18 mouse cellular contexts compared by ENCODE assay signal in the genomic region with DNA sequence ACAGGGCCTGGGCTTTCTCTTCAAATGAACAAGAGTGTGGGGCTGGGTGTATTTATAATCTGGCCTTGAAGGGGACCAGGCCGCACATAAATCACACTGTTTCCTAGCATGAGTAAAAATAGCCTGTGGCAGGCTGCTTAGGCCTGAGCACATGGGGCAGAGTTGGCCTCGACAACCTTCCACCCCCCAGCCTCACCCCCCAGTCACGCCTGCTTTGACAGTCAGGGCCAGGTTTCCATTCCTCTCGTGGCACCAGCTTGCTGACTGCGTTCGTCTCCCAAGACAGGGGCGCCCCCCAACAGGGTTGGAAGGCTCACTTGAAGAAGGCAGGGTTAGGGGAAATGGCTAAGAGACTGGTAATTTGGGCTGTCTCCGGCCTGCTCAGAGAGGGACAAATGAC. TPM values are rescaled to one million over a fixed set of nuclear protein-coding genes. Genes with fewer than 3 reads are reported as not detected.
DNase-seq lines count a peak whose midpoint lies in the region; ATAC-seq and TF ChIP-seq lines count a peak whose summit lies in the region.
"Had no signal": no experiment of that assay in that cellular context is flagged by ENCODE, and none has a peak within 500 bp of the region (broad histone marks: within the 10 kb centered on the region; RNA-seq: fewer than 3 reads in every experiment).

No protein-coding gene starts in this region.

- intact Hi-C loops in gastrocnemius, postnatal 36 days (cut with DNase I), result no loop called here

- no peaks in the 10 kb centered on the region for H3K36me3 ChIP-seq in heart, embryonic 15.5 days
- H3K36me3 ChIP-seq: liver, embryonic 15.5 days; neural tube, embryonic 13.5 days had no signal

- H3K27ac ChIP-seq in heart, embryonic 15.5 days, result peak overlapping the region; percentile 27; the same call in 1 of the 2 replicates
- H3K27ac ChIP-seq in cerebellum, adult 2 months (ENCODE audit: insufficient read depth, low read length), result no peak overlapping the region
- H3K27ac ChIP-seq: liver, embryonic 15.5 days; neural tube, embryonic 13.5 days; stomach, postnatal 0 days had no signal

- H3K9me3 ChIP-seq in heart, embryonic 15.5 days (replicated peaks), result no peaks in the 10 kb centered on the region
- H3K9me3 ChIP-seq: liver, embryonic 15.5 days; neural tube, embryonic 13.5 days had no signal

- no peak overlapping the region for H3K4me3 ChIP-seq in heart, embryonic 15.5 days
- no peak overlapping the region for H3K4me3 ChIP-seq in cerebellum, adult 2 months (replicated peaks; ENCODE audit: insufficient read depth, low read depth, low read length)
- H3K4me3 ChIP-seq: liver, embryonic 15.5 days; megakaryocyte, embryonic 14.5 days; neural tube, embryonic 13.5 days had no signal

- peak; percentile 56 for DNase-seq in gastrocnemius, adult 18-20 months (ENCODE audit: low spot score)
- no peak for DNase-seq in gastrocnemius, postnatal 36 days
- DNase-seq in heart, adult 18-20 months, result no peak
- peak; percentile 51 for DNase-seq in adrenal gland, postnatal 10 days
- no peak for DNase-seq in cerebellum, adult 2 months
- DNase-seq: cerebellum, adult 11-12 months; kidney, postnatal 14 days; left cerebral cortex, postnatal 4 days; lung, postnatal 10 days had no signal

- H3K4me2 ChIP-seq in heart, embryonic 15.5 days, result no peak overlapping the region
- H3K4me2 ChIP-seq: liver, embryonic 15.5 days; neural tube, embryonic 13.5 days had no signal

- no peaks in the 10 kb centered on the region for H3K27me3 ChIP-seq in heart, embryonic 15.5 days
- no peaks in the 10 kb centered on the region for H3K27me3 ChIP-seq in cerebellum, adult 2 months (ENCODE audit: control insufficient read depth, insufficient read depth, low read length)
- H3K27me3 ChIP-seq: liver, embryonic 15.5 days; neural tube, embryonic 13.5 days had no signal

- H3K4me1 ChIP-seq in heart, embryonic 15.5 days (replicated peaks), result peaks cover 11% of the 10 kb centered on the region
- H3K4me1 ChIP-seq in cerebellum, adult 2 months (ENCODE audit: control insufficient read depth, insufficient read depth, low read length), result no peaks in the 10 kb centered on the region
- H3K4me1 ChIP-seq: liver, embryonic 15.5 days had no signal

- no peak for TF ChIP-seq POLR2A in cerebellum, adult 2 months (IDR thresholded peaks at IDR 0.05; ENCODE audit: borderline replicate concordance, insufficient read depth, low read length)

- no peak overlapping the region for H3K9ac ChIP-seq in heart, embryonic 15.5 days
- H3K9ac ChIP-seq: liver, embryonic 15.5 days; neural tube, embryonic 13.5 days had no signal

- WGBS in heart, embryonic 15.5 days, result 50% methylated on average over 8 of the region's 8 CpGs
- 73% methylated on average over 8 of the region's 8 CpGs for WGBS in cerebellum, adult 2 months

- no peak for TF ChIP-seq CTCF in cerebellum, adult 2 months (IDR thresholded peaks at IDR 0.05; ENCODE audit: borderline replicate concordance, insufficient read depth, low read depth, low read length)

- ATAC-seq in heart, embryonic 15.5 days (replicated peaks; ENCODE audit: insufficient number of reproducible peaks, insufficient read depth, low FRiP score, low read depth), result 0 out of 2 replicates have a peak, but pooled peaks have one; percentile 25
- peak; percentile 30 to 31 for ATAC-seq in hematopoietic stem cell, adult 5-6 weeks (replicated peaks in 1 of 2; ENCODE audit: insufficient read depth in 1 of 2, low FRiP score in 2 of 2, low TSS enrichment in 1 of 2, low read depth in 1 of 2, poor library complexity in 2 of 2, severe bottlenecking in 2 of 2)
- ATAC-seq in megakaryocyte-erythroid progenitor cell, adult 5-6 weeks (replicated peaks; ENCODE audit: low FRiP score, low TSS enrichment, poor library complexity, severe bottlenecking), result no peak
- ATAC-seq: hindbrain, embryonic 16.5 days; intestine, postnatal 0 days had no signal

RNA-seq across cellular contexts. Expression of gene Fzd9, which starts 18.4 kb away (rescaled TPM):
- total RNA-seq in gastrocnemius, adult 18-20 months (2021), result 10 to 100 TPM; 29.0 to 51.7 TPM
- 10 to 100 TPM; 19.1 to 27.1 TPM for total RNA-seq in gastrocnemius, postnatal 36 days (2021)
- 5.0 and 7.4 TPM in 2 replicates for polyA plus RNA-seq in heart, embryonic 15.5 days (2015; fragmentation: Nextera tagmentation; extraction: Ambion mirVana)
- total RNA-seq in heart, adult 18-20 months (2021), result 1 to 10 TPM; 1.6 to 2.2 TPM
- total RNA-seq in adrenal gland, postnatal 10 days (2021), result 1 to 10 TPM; 2.1 to 2.7 TPM
- total RNA-seq in hematopoietic stem cell, adult 5-6 weeks (2017), result 1.3 and 1.7 TPM in 2 replicates
- total RNA-seq in megakaryocyte-erythroid progenitor cell, adult 5-6 weeks (2014; fragmentation: Nextera tagmentation), result 0.30 and 0.37 TPM in 2 replicates
- 0.38 TPM in 1 of 2 replicates, not detected in the other for total RNA-seq in megakaryocyte-erythroid progenitor cell, adult 5-6 weeks (2017)
- polyA plus RNA-seq in cerebellum, adult 2 months (2012; rRNA removed), result 8.5 and 10.1 TPM in 2 replicates

Comparison
In these comparisons a context has a peak if more than half of its experiments do, and no peak if none do; other contexts are left out.
1. DNase-seq: peak in gastrocnemius, adult 18-20 months (single experiment) and adrenal gland, postnatal 10 days (single experiment); none in gastrocnemius, postnatal 36 days (0 of 2), heart, adult 18-20 months (0 of 2) and cerebellum, adult 2 months (0 of 2).